Mouse (Mus musculus) olfactory bulb, adult 2 months (tissue): ENCODE measurements around the gene Fpgs. TPM values are rescaled to one million over a fixed set of nuclear protein-coding genes. Genes with fewer than 3 reads are reported as not detected.

Experiments
- H3K27ac ChIP-seq: fragments of 200-500 bp; 2 replicates; pipeline ENCODE4 v1.5.1; 2012; ENCODE audit warnings: low read depth, low read length; ENCODE audit not compliant: insufficient read depth
- H3K4me1 ChIP-seq: fragments of 200-500 bp; 2 replicates; pipeline ENCODE4 v1.6.1; 2012; ENCODE audit warnings: low read length; ENCODE audit not compliant: control insufficient read depth, insufficient read depth
- H3K4me3 ChIP-seq: fragments of 200-500 bp; 2 replicates; pipeline ENCODE4 v1.5.1; 2012; ENCODE audit warnings: mild to moderate bottlenecking, low read depth, low read length, moderate library complexity; ENCODE audit not compliant: insufficient read depth
- CTCF ChIP-seq: fragments of 200-500 bp; IDR thresholded peaks from 2 replicates; pipeline ENCODE4 v1.5.1; 2012; ENCODE audit warnings: low read depth, mild to moderate bottlenecking, low read length, moderate library complexity; ENCODE audit not compliant: insufficient read depth
- POLR2A ChIP-seq: fragments of 200-500 bp; IDR thresholded peaks from 2 replicates; pipeline ENCODE4 v1.6.1; 2012; ENCODE audit warnings: mild to moderate bottlenecking, low read depth, low read length, moderate library complexity; ENCODE audit not compliant: insufficient read depth
- WGBS: fragments of 180-500 bp; shearing (Covaris S2); methylation state at CpG from one replicate; pipeline ENCODE4 v1.1.7; 2018; 5-methylcytosine and 5-hydroxymethylcytosine counted together
- polyA plus RNA-seq: library from polyadenylated mRNA; stranded (reverse); fragments of >200 nt; gene quantifications from 2 replicates; pipeline ENCODE4 v1.2.4, GENCODE M21; 2012; ENCODE audit warnings: low replicate concordance; ENCODE audit not compliant: missing spikeins, insufficient read depth, insufficient read length

Gene Fpgs
- polyA plus RNA-seq, 1 experiment: not detected

GRCm38 (mm10) chr2:32730854-32731253 is 26.9 kb upstream of the Fpgs start:
- TF ChIP-seq POLR2A (no peak), CTCF (no peak)
- Histone ChIP-seq H3K27ac (no peak overlapping the region), H3K4me1 (peaks cover 3% of the 10 kb centered on the region; the same call in 1 of the 2 replicates), H3K4me3 (no peak overlapping the region)
- 60% methylated on average over 11 of the region's 11 CpGs for WGBS

GRCm38 (mm10) chr2:32729547-32729946 is 25.6 kb upstream of the Fpgs start:
- TF ChIP-seq POLR2A (no peak), CTCF (no peak)
- WGBS: 93% methylated on average over 4 of the region's 4 CpGs
- H3K4me1 ChIP-seq: peaks cover 3% of the 10 kb centered on the region; the same call in 1 of the 2 replicates
- H3K27ac ChIP-seq: no peak overlapping the region
- H3K4me3 ChIP-seq: no peak overlapping the region

GRCm38 (mm10) chr2:32728463-32728862 is 24.5 kb upstream of the Fpgs start:
- no peak for TF ChIP-seq POLR2A
- no peak for TF ChIP-seq CTCF
- 0 out of 2 replicates have a peak overlapping the region, but pooled peaks have one; percentile 9 for H3K4me3 ChIP-seq
- 67% methylated on average over 7 of the region's 7 CpGs for WGBS
- H3K4me1 ChIP-seq: peaks cover 3% of the 10 kb centered on the region; the same call in 1 of the 2 replicates
- no peak overlapping the region for H3K27ac ChIP-seq

GRCm38 (mm10) chr2:32727435-32727834 is 23.5 kb upstream of the Fpgs start:
- Histone ChIP-seq H3K27ac (no peak overlapping the region), H3K4me1 (peaks cover 3% of the 10 kb centered on the region; the same call in 1 of the 2 replicates), H3K4me3 (peak overlapping the region; percentile 27)
- no peak for TF ChIP-seq POLR2A
- TF ChIP-seq CTCF: no peak
- 4% methylated on average over 16 of the region's 16 CpGs for WGBS

GRCm38 (mm10) chr2:32724832-32725790 is 21.2 kb upstream of the Fpgs start:
- WGBS: 82% methylated on average over 16 of the region's 16 CpGs
- Histone ChIP-seq H3K4me1 (peaks cover 11% of the 10 kb centered on the region; the same call in 1 of the 2 replicates), H3K27ac (no peak overlapping the region), H3K4me3 (no peak overlapping the region)
- TF ChIP-seq POLR2A (no peak), CTCF (no peak)

- Histone ChIP-seq H3K4me3 (no peak overlapping the region), H3K27ac (no peak overlapping the region), H3K4me1 (peaks cover 11% of the 10 kb centered on the region; the same call in 1 of the 2 replicates)
- WGBS: 88% methylated on average over 4 of the region's 4 CpGs
- TF ChIP-seq POLR2A (no peak), CTCF (no peak)
Measured at GRCm38 (mm10) chr2:32724149-32724548, 20.2 kb upstream of the Fpgs start.

GRCm38 (mm10) chr2:32722581-32722980 is 18.6 kb upstream of the Fpgs start:
- TF ChIP-seq POLR2A: no peak
- no peak overlapping the region for H3K4me3 ChIP-seq
- H3K27ac ChIP-seq: no peak overlapping the region
- H3K4me1 ChIP-seq: peaks cover 13% of the 10 kb centered on the region; the same call in 1 of the 2 replicates
- WGBS: 78% methylated on average over 3 of the region's 3 CpGs

- no peak overlapping the region for H3K27ac ChIP-seq
- H3K4me1 ChIP-seq: peaks cover 11% of the 10 kb centered on the region; the same call in 1 of the 2 replicates
- TF ChIP-seq POLR2A (no peak), CTCF (no peak)
- WGBS: 70% methylated on average over 6 of the region's 6 CpGs
- H3K4me3 ChIP-seq: no peak overlapping the region
Measured at GRCm38 (mm10) chr2:32722046-32722445, 18.1 kb upstream of the Fpgs start.

GRCm38 (mm10) chr2:32720681-32721229 is 16.8 kb upstream of the Fpgs start, which contains the start of gene Sh2d3c:
TSS of gene Sh2d3c (plus strand) at chr2:32721055.
- WGBS: 36% methylated on average over 8 of the region's 8 CpGs
- TF ChIP-seq CTCF (no peak), POLR2A (no peak)
- H3K4me1 ChIP-seq: peaks cover 11% of the 10 kb centered on the region; the same call in 1 of the 2 replicates
- no peak within 1 kb of the TSS for H3K4me3 ChIP-seq
- H3K27ac ChIP-seq: no peak within 1 kb of the TSS
